Mouse (Mus musculus) layer of hippocampus, postnatal 10 days (tissue): ENCODE data around the gene Gamt. TPM values are rescaled to one million over a fixed set of nuclear protein-coding genes. Genes with fewer than 3 reads are reported as not detected.
"Not testable (repeated sequence)": the region's sequence is repeated elsewhere in the genome, so short reads cannot be mapped to it uniquely, and the experiment has no call there.

Source experiments
- DNase-seq, 2 experiments: peaks; one replicate each; pipeline ENCODE4 v3.0.0; 2021; ENCODE audit warnings: low spot score in 2 of 2
- microRNA-seq, 2 experiments: library from miRNA; unstranded; fragments of <30 nt; microRNA quantifications; one replicate each; pipeline ENCODE4 v1.2.0; 2021
- total RNA-seq, 2 experiments: library from RNA; stranded (reverse); gene quantifications; 2 replicates each; pipeline ENCODE4 v1.2.3; 2021

The Gamt gene
- total RNA-seq, 2 experiments from 2014 or later, result 27.8 to 31.5 TPM

- peak; percentile 45 to 48 for DNase-seq
Measured at GRCm38 (mm10) chr10:80236145-80236825, 24.5 kb downstream of the Gamt start.

- no peak for DNase-seq
Measured at GRCm38 (mm10) chr10:80227877-80228775, 32.7 kb downstream of the Gamt start.

GRCm38 (mm10) chr10:80227166-80227539 is 33.7 kb downstream of the Gamt start:
- DNase-seq, result no peak

- peak; percentile 96 to 98 for DNase-seq
Measured at GRCm38 (mm10) chr10:80226416-80227165, 34.2 kb downstream of the Gamt start, which contains the start of gene Mum1. Gene Mum1 (plus strand): TSS chr10:80226434.

GRCm38 (mm10) chr10:80226071-80226415 is 34.8 kb downstream of the Gamt start:
- no peak for DNase-seq

- not testable (repeated sequence) for DNase-seq
Measured at GRCm38 (mm10) chr10:80223137-80223536, 37.7 kb downstream of the Gamt start.

- DNase-seq, result no peak
Measured at GRCm38 (mm10) chr10:80220676-80221075, 40.1 kb downstream of the Gamt start.

- no peak for DNase-seq
Measured at GRCm38 (mm10) chr10:80215048-80215772, 45.6 kb downstream of the Gamt start.

- not testable (repeated sequence) for DNase-seq
Measured at GRCm38 (mm10) chr10:80211547-80212103, 49.2 kb downstream of the Gamt start.

- DNase-seq, result peak; percentile 44 to 51
Measured at GRCm38 (mm10) chr10:80208841-80209371, 51.9 kb downstream of the Gamt start.

- no peak for DNase-seq
Measured at GRCm38 (mm10) chr10:80208248-80208647, 52.6 kb downstream of the Gamt start.

Small RNA genes lying within 50 kb of the gene (microRNA-seq; reads per million reads assigned to microRNA genes)
- gene Mir6911, result 1.3 to 3.1 reads per million in 2 experiments

Other genes starting within 250 kb of the Gamt start
- 1 to 10 TPM; 3.3 to 3.8 TPM for gene Arhgap45, start 244.4 kb downstream of the Gamt start, total RNA-seq
- 10 to 100 TPM; 66.9 to 76.7 TPM for gene Polr2e, start 221.2 kb downstream of the Gamt start, total RNA-seq
- gene Gpx4, start 213.8 kb downstream of the Gamt start, total RNA-seq, result 100 to 1,000 TPM; 408 to 448 TPM
- 10 to 100 TPM; 19.7 to 23.9 TPM for gene Sbno2, start 155.4 kb downstream of the Gamt start, total RNA-seq
- 10 to 100 TPM; 77.1 to 88.3 TPM for gene Stk11, start 145.2 kb downstream of the Gamt start, total RNA-seq
- gene Atp5d, start 122.4 kb downstream of the Gamt start, total RNA-seq, result 100 to 1,000 TPM; 385 to 392 TPM
- gene Cbarp, start 120.2 kb downstream of the Gamt start, total RNA-seq, result 100 to 1,000 TPM; 360 to 374 TPM
- 100 to 1,000 TPM; 112 to 128 TPM for gene Midn, start 112.7 kb downstream of the Gamt start, total RNA-seq
- 100 to 1,000 TPM; 154 to 175 TPM for gene Cirbp, start 95.0 kb downstream of the Gamt start, total RNA-seq
- gene 1600002K03Rik, start 88.1 kb downstream of the Gamt start, total RNA-seq, result 1 to 10 TPM; 4.3 to 6.7 TPM
- 10 to 100 TPM; 16.8 to 19.8 TPM for gene Efna2, start 81.5 kb downstream of the Gamt start, total RNA-seq
- 10 to 100 TPM; 40.3 to 46.6 TPM for gene Mum1, start 34.6 kb downstream of the Gamt start, total RNA-seq
- gene Ndufs7, start 11.9 kb downstream of the Gamt start, total RNA-seq, result 100 to 1,000 TPM; 143 to 152 TPM
- gene Dazap1, start 474 bp upstream of the Gamt start, total RNA-seq, result 10 to 100 TPM; 94.6 to 96.3 TPM
- gene Rps15, start 31.4 kb upstream of the Gamt start, total RNA-seq, result 100 to 1,000 TPM; 733 to 857 TPM
- 100 to 1,000 TPM; 179 to 181 TPM for gene Apc2, start 35.0 kb upstream of the Gamt start, total RNA-seq
- gene 2310011J03Rik, start 59.5 kb upstream of the Gamt start, total RNA-seq, result 10 to 100 TPM; 19.7 to 22.2 TPM
- gene Pcsk4, start 68.5 kb upstream of the Gamt start, total RNA-seq, result 1 to 10 TPM; 7.1 to 8.0 TPM
- 10 to 100 TPM; 10.3 to 11.6 TPM for gene Reep6, start 68.9 kb upstream of the Gamt start, total RNA-seq
- gene Adamtsl5, start 87.4 kb upstream of the Gamt start, total RNA-seq, result 1 to 10 TPM in 1 of 2 experiments, under 1 TPM in 1; 0.75 to 1.2 TPM
- 1 to 10 TPM; 1.7 to 3.8 TPM for gene Plk5, start 95.4 kb upstream of the Gamt start, total RNA-seq
- 10 to 100 TPM; 33.6 to 36.6 TPM for gene Mex3d, start 126.6 kb upstream of the Gamt start, total RNA-seq
- 100 to 1,000 TPM; 119 to 129 TPM for gene Mbd3, start 138.5 kb upstream of the Gamt start, total RNA-seq
- 100 to 1,000 TPM; 503 to 527 TPM for gene Uqcr11, start 145.8 kb upstream of the Gamt start, total RNA-seq
- gene Tcf3, start 172.6 kb upstream of the Gamt start, total RNA-seq, result 10 to 100 TPM; 36.1 to 42.9 TPM
- under 1 TPM; 0.07 TPM for gene Onecut3, start 233.8 kb upstream of the Gamt start, total RNA-seq